Mouse (Mus musculus) liver, embryonic 15.5 days (tissue): ENCODE results near the gene Plekhb2. TPM values are rescaled to one million over a fixed set of nuclear protein-coding genes. Genes with fewer than 3 reads are reported as not detected.

Experiments used
- ATAC-seq: fragments of 200-750 bp; cut with Nextera tagmentation; 2 replicates; pipeline ENCODE4 v1.8.0; 2017; ENCODE audit warnings: moderate number of reproducible peaks, mild to moderate bottlenecking, moderate library complexity; ENCODE audit not compliant: insufficient read depth
- H3K27ac ChIP-seq: fragments of 300-500 bp; sonication (generic); replicated peaks from 2 replicates; pipeline ENCODE4 v1.5.1; 2015; ENCODE audit warnings: mild to moderate bottlenecking, inconsistent platforms
- H3K27me3 ChIP-seq: fragments of 300-500 bp; sonication (generic); 2 replicates; pipeline ENCODE4 v1.6.1; 2015; ENCODE audit warnings: mild to moderate bottlenecking, inconsistent platforms
- H3K36me3 ChIP-seq: fragments of 300-500 bp; sonication (generic); replicated peaks from 2 replicates; pipeline ENCODE4 v1.6.1; 2015; ENCODE audit warnings: moderate library complexity, mild to moderate bottlenecking, inconsistent platforms
- H3K4me1 ChIP-seq: fragments of 300-500 bp; sonication (generic); replicated peaks from 2 replicates; pipeline ENCODE4 v1.6.1; 2015; ENCODE audit warnings: inconsistent platforms
- H3K4me2 ChIP-seq: fragments of 300-500 bp; sonication (generic); 2 replicates; pipeline ENCODE4 v1.6.1; 2015; ENCODE audit warnings: moderate library complexity, mild to moderate bottlenecking, inconsistent platforms
- H3K4me3 ChIP-seq: fragments of 300-500 bp; sonication (generic); replicated peaks from 2 replicates; pipeline ENCODE4 v1.5.1; 2015; ENCODE audit warnings: mild to moderate bottlenecking, inconsistent platforms
- H3K9ac ChIP-seq: fragments of 300-500 bp; sonication (generic); 2 replicates; pipeline ENCODE4 v1.6.1; 2015; ENCODE audit warnings: moderate library complexity, mild to moderate bottlenecking, inconsistent platforms
- H3K9me3 ChIP-seq: fragments of 300-500 bp; sonication (generic); replicated peaks from 2 replicates; pipeline ENCODE4 v1.6.1; 2016; ENCODE audit warnings: inconsistent platforms
- WGBS: fragments of 180-500 bp; shearing (Covaris S2); methylation state at CpG from one replicate; pipeline ENCODE4 v1.1.7; 2015; ENCODE audit warnings: mixed read lengths; ENCODE audit not compliant: insufficient replicate concordance; 5-methylcytosine and 5-hydroxymethylcytosine counted together
- polyA plus RNA-seq: library from polyadenylated mRNA; unstranded; fragments of >200 nt; fragmentation: Nextera tagmentation; extraction: Ambion mirVana; gene quantifications from 2 replicates; pipeline ENCODE4 v1.2.1, GENCODE M21; 2015

The Plekhb2 gene
- polyA plus RNA-seq, 1 experiment from 2014 or later, result 9.1 TPM

- ATAC-seq, result no peak
- no peak overlapping the region for H3K27ac ChIP-seq
- 69% methylated on average over 15 of the region's 15 CpGs for WGBS
- no peak overlapping the region for H3K9ac ChIP-seq
- H3K36me3 ChIP-seq, result no peaks in the 10 kb centered on the region
- no peak overlapping the region for H3K4me3 ChIP-seq
- H3K27me3 ChIP-seq, result no peaks in the 10 kb centered on the region
- no peak overlapping the region for H3K4me2 ChIP-seq
- H3K9me3 ChIP-seq, result 0 out of 2 replicates have a peak, but pooled peaks cover 5% of the 10 kb centered on the region
- H3K4me1 ChIP-seq, result no peaks in the 10 kb centered on the region
Observed at GRCm38 (mm10) chr1:34928656-34929055, 78.9 kb downstream of the Plekhb2 start.

Other genes with a start within 250 kb of the Plekhb2 start
- 15.1 and 17.7 TPM in 2 replicates for gene Fam168b, start 6.9 kb upstream of the Plekhb2 start, polyA plus RNA-seq